Mouse (Mus musculus): Measurements from ENCODE around the gene Ece2.
"Not testable (repeated sequence)": the region's sequence is repeated elsewhere in the genome, so short reads cannot be mapped to it uniquely, and the experiment has no call there.

Gene Ece2

DNA sequence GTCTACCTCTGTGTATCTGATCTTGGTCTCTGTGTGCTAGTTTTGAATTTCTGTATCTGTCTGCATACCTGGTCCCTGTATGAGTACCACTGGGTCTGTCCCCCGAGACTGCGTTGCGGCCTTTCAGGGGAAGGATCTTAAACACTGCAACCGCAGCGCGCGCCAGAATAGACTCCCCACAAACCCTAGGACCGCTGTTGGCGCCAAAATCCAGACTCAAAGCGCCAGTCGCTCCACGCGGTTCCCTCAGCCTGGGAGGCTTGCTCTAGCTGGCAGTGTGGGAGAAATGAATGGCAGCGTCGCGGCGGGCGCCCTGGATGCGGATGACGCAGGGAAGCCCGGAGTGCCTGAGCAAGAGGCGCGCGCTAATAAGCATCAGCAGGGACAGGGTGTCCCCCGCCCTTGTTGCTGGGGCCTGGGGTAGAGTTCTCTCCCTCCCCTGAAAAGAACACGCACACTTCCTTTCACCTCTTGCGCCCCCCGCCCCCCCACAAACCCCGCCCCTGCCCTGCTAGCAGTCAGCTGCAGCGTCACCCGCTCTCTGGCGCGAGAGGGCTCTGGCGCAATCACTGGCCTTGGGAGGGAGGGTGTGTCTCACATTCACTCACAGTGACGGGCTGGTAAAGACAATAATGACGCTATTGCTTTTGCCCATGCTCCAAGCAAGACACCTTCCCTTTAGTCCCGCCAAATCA lies 7.5 kb upstream of the Ece2 start:
- peak; percentile 91 for DNase-seq (ENCODE audit: low read depth, low spot score)

DNA sequence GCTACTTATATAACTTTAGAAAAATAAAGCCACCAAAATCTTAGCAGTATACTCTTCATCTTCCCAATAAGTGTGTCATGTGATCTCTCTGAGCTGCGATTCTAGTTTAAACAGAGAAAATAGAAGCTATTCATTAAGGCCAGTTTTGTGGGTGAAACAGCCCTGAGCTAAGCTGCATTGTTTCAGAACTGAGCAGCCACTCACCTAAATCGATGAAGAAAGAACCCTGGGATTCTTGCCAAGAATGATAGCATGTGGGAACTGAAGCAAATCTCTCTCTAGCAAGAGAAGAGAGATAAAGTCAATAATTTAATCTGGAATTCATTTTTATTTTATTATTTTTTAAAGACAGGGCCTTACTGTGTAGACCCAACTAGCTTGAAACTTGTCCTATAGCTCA lies 6.4 kb upstream of the Ece2 start:
- no peak for DNase-seq (ENCODE audit: low read depth, low spot score)

DNA sequence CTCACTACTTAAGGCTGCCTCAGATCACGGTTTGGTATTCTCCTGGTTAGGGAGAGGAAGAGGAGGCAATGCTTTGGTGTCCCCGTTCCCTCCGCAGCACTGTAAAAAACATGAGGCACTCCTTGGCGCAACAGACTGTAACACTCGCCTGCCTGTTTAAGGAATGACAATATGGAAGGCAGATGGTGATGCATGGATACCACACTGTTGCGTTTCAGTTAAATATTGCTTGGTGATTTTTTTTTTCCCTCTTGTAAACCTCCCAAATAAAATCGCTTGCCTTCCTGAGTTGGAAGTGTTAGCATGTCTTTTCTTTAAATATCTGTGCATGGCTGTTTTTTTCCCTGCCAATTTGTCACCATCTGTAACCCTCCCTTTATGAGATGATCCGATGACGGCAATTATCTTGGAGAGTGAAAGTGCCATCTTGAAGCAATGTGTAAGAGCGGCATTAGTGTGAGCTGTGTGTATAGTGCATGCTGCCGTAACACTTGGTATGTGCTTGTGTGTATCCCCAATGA lies 697 bp upstream of the Ece2 start:
- no peak for DNase-seq (ENCODE audit: low read depth, low spot score)

DNA sequence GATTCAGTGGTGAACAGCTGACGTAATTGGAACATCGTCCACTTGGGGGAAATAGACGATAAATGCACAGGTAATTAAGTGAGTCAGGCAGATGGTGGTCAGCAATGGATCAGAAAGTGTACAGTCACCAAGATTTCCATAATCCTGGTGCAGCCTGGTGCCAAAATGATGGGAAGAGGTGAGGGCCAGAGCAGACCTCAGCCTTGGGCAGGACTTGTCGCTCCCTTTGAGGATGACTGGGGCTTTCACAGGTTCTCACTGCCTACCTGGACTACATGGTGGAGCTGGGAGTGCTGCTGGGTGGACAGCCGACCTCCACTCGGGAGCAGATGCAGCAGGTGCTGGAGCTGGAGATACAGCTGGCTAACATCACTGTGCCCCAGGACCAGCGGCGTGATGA lies 7.8 kb downstream of the Ece2 start:
- DNase-seq (ENCODE audit: low read depth, low spot score): no peak

DNA sequence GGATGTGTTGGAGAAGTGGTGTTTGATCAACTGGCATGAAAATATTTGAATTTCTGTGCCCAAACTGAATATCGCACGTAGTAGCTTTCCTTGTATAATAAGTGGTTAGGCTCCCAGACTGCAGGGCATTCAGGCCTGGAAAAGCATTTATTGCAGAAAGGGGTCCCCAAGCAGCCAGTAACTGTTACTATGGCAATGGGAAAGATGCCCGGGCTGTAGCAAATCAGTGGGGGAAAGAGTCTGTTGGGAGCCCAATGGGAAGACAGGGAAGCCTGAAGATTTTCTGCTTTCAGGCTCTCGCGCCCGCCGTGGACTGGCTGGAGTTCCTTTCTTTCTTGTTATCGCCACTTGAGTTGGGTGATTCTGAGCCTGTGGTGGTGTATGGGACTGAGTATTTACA lies 8.7 kb downstream of the Ece2 start:
- no peak for DNase-seq (ENCODE audit: low read depth, low spot score)

DNA sequence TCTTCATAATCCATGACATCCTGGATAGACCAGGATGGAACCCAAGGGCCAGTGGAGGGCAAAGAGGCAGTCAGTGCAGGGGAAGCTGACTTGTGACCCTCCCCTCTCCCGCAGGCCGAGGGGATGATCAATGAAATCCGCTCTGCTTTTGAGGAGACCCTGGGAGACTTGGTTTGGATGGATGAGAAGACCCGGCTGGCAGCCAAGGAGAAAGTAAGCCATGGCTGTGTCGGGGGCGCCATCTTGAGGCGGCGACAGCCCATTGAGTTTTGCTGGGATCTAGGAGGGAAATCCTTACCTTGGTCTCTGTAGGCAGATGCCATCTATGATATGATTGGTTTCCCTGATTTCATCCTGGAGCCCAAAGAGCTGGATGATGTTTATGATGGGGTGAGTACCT lies 12.5 kb downstream of the Ece2 start:
- DNase-seq (ENCODE audit: low read depth, low spot score): peak; percentile 60

DNA sequence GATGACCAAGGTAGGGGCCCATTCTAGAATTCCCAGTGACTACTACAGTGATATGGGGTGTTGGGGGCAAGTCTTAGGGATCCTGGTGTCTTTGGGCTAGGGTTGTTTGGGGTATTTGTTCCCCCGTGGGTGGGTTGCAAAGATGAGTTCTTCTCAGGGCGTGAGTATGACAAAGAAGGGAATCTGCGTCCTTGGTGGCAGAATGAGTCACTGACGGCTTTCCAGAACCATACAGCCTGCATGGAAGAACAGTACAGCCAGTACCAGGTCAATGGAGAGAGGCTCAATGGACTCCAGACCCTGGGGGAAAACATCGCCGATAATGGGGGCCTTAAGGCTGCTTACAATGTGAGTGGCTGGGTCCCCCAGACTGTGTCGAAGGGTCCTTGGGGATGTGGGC lies 14.3 kb downstream of the Ece2 start:
- no peak for DNase-seq (ENCODE audit: low read depth, low spot score)

DNA sequence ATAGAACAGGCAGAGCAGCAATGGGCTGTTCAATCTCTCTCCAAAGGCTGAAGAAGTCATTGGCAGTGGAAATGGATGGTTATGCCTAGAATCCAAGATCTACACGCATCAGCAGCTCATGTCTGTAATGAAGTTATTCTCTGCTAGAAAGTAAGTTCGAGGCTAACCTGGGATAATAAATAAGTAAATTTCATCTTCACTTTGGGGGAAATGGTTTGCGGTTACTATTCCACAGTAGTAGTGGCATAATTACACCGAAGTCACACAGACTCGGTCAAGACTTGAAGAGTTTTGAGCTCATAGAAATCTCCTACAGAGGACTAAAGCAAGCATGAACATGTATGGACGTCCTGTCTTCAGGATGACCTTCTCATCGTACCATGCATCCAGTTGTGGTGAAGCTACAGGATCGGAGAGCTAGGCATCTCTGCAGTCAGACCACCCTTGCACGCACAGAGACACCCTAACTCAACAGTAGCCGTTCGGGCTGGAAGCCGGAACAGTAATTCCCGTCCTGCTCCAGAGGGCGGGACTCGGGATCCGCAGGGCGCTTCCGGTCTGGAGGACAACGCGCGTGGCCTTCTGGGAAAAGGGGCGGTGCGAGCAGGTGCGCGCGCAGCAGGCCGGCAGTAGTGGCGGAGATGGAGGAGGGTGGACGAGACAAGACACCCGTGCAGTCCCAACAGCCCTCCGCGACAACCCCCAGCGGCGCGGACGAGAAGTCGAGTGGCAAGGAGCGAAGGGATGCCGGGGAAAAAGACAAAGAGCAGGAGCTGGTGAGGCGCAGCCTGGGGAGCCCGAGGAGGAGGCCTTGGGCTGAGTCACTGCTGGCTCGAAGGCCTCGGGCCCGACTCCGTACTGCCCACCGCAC lies 21.7 kb downstream of the Ece2 start, which contains the start of gene Psmd2:
Gene Psmd2, plus strand, starts transcription at position 577 of the 871 bp plus-strand sequence.
- DNase-seq (ENCODE audit: low read depth, low spot score): peak; percentile 96

DNA sequence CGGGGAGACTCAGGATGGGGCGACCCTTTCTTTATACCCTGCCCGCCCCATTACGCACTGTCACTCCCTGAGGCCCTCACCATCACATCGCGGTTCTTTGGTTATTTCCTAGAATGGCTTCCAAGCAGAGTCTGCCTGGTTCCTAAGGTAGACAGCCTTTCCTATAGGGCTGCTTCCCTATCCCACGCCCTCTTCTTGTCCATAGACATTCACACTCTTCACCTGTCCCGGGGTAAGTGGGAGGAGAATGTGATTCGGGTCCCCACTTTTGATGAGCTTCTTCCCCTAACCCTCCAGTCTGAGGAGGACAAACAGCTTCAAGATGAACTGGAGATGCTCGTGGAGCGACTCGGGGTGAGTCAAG lies 22.3 kb downstream of the Ece2 start:
- DNase-seq (ENCODE audit: low read depth, low spot score): no peak

DNA sequence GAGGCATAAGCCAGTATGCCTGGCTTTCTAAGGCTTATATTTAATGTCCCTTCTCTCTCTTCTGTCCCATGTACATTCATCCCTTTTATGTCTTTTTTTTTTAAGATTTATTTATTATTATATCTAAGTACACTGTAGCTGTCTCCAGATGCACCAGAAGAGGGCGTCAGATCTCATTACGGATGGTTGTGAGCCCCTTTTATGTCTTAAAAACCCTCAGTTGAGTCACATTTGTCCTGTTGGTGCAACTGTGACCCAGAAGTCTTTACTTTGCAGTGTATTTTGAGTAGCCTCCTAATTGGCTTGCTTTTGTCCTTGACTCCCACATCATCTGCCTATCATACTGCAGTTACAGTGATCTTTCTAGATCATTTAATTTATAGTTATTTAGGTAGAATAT lies 23.7 kb downstream of the Ece2 start:
- DNase-seq (ENCODE audit: low read depth, low spot score): no peak

DNA sequence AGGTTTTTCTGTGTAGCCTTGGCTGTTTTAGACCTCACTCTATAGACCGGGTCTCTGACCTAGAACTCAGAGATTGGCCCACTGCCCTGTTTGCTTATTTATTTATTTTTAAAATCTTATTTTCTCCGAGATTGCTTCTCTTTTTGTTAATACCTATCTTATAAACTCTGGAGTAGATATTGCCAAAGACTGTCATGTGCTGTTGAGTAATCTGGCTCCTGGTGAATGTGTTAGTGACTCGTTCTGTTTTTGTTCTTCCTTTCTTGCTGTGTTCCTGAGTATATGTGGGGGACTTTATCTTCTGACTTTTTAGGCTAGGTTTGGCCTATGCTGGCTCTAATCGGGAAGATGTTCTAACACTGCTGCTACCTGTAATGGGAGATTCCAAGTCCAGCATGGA lies 28.0 kb downstream of the Ece2 start:
- DNase-seq (ENCODE audit: low read depth, low spot score): no peak

DNA sequence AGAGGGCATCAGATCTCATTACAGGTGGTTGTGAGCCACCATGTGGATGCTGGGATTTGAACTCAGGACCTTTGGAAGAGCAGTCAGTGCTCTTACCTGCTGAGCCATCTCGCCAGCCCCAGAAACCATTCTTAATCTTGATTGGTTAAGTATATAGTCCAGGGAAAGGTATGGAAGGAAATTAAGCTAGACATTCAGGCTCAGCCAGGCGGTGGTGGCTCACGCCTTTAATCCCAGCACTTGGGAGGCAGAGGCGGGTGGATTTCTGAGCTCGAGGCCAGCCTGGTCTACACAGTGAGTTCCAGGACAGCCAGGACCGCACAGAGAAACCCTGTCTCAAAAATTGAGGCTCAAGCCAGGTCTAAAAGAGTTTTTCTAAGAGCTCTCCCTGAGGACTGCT lies 38.4 kb downstream of the Ece2 start, which contains the start of gene Eif4g1:
Gene Eif4g1, plus strand, starts transcription at position 301 of the 400 bp plus-strand sequence.
- not testable (repeated sequence) for DNase-seq (ENCODE audit: low read depth, low spot score)

DNA sequence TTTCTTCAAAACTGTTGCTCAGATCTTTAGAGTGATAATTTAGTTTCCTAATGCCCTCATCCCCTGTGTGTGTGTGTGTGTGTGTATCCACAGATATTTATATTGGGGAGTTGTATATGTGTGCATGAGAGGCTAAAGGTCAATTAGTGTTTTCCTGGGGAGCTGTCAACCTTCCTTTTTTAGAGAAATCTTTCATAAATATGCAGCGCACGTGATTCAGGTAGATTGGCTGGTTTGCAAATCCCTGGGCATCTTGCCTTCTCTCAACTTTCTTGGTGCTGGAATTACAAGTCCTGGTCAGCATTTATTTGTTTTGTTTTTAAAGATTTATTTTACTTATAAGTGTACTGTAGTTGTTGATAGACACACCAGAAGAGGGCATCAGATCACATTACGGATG lies 40.7 kb downstream of the Ece2 start:
- no peak for DNase-seq (ENCODE audit: low read depth, low spot score)

DNA sequence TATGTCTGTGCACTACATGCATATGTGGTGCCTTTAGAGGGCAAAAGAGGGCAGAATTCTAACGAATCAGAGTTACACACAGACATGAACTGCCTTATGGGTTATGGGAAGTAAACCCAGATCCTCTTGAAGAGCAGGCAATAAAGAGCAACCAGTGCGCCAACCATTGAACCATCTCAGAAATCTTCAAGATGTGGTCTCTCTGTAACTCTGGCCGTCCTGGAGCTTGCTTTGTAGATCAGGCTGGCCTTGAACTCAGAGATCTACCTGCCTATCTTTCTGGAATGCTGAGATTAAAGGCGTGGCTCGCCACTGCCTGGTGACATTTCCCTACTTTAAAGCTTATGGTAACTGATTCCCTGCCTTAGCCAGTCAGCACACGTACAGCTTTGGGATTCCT lies 42.3 kb downstream of the Ece2 start:
- DNase-seq (ENCODE audit: low read depth, low spot score): peak; percentile 71

DNA sequence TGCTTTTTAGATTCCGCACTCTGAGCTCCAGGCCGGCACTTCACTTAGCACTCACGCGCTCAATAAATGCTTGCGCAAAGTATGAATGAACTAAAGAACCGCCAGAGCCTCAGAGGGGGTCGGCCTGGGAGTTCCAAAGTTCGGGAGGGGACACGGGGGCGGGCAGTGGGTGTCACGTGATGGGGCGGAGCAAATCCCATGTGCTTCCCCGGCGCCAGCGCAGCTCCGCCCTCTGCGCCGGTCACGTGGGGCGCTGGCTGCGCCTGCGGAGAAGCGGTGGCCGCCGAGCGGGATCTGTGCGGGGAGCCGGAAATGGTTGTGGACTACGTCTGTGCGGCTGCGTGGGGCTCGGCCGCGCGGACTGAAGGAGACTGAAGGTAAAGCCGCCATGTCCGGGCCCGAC lies 42.9 kb downstream of the Ece2 start:
- peak; percentile 97 for DNase-seq (ENCODE audit: low read depth, low spot score)

DNA sequence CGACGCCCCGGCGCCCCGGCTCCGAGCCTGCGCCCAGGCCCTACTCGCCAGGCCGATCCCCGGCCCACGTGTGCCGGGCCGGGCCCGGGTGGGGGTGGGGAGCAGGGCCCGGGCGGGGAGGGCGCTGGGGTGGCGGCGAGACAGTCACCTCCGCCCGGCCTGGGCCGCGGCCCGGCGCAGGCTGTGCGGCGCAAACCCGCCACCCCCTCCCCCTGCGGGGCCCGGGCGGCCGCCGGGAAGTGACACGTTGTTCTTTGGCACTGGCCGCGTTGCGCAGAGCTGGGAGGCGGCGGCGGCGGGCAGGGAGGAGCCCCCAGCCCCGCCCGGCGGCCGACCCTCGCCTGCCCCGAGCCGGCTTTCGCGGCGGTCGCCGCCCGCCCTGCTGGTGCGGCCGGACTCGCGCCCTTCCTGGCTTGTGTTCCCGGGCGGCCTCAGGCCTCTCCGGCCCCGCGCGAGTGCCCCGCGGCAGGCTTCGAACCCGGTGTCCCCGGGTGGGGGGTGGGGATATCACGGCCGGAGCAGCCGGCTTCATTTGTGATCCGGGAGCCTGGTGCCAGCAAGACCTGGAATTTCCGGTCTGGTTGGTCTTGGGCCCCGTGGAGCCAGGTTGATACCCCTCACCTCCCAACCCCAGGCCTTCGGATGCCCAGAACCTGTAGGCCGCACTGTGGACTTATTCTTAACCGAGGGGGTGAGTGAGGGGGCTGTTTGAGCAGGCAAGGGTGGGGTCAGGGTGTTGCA lies 43.5 kb downstream of the Ece2 start:
- no peak for DNase-seq (ENCODE audit: low read depth, low spot score)

DNA sequence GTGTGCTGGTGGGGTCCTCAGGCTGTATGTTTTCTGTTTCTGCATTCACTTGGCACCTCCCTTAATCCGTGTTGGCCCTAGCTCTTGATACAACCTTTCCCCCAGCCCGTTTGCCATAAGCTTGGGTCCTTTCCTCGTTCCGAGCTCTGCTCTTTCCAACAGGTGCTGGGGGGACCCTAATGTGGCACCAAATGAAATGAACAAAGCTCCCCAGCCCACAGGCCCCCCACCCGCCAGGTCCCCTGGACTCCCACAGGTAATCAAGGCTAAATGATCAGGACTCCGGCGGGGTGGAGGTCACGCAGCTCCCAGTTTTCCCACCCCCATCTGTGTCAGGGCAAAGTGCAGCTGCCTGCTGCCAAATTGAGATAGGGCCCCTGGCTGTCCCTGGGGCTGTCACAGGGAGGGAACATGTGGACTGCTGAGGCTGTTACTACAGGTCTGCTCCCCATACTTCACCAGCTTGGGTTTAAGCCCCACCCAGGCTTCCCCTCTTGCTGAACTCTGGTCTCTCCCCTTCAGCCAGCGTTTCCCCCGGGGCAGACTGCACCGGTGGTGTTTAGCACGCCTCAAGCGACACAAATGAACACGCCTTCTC lies 44.2 kb downstream of the Ece2 start:
- peak; percentile 78 for DNase-seq (ENCODE audit: low read depth, low spot score)

DNA sequence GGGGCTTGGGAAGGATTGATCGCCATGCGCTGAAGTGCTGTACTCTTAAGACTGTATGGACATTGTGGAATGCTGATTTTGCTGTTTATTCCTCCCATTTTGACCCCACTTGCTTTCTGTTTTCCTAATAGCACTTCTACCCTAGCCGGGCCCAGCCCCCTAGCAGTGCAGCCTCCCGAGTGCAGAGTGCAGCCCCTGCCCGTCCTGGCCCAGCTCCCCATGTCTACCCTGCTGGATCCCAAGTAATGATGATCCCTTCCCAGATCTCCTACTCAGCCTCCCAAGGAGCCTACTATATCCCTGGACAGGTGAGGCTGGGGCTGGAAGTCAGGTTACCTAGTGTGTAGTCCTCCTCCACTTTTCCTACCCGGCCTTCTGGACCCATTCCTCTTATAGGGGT lies 45.6 kb downstream of the Ece2 start:
- no peak for DNase-seq (ENCODE audit: low read depth, low spot score)

DNA sequence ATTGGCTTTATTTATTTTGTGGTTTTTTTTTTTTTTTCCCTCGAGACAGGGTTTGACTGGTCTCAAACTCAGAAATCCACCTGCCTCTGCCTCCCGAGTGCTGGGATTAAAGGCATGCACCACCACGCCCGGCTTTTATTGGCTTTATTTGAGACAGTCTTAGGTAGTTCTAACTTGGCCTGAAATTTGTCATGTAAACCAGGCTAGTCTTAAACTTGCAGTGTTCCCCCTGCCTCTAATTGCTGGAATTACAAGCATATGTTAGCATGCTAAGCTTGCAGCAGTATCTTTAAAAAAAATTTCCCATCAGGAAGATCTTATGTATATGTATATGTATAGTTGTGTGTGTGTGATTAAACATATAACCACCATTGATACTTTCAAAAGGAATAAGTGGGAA lies 47.1 kb downstream of the Ece2 start:
- DNase-seq (ENCODE audit: low read depth, low spot score): no peak

DNA sequence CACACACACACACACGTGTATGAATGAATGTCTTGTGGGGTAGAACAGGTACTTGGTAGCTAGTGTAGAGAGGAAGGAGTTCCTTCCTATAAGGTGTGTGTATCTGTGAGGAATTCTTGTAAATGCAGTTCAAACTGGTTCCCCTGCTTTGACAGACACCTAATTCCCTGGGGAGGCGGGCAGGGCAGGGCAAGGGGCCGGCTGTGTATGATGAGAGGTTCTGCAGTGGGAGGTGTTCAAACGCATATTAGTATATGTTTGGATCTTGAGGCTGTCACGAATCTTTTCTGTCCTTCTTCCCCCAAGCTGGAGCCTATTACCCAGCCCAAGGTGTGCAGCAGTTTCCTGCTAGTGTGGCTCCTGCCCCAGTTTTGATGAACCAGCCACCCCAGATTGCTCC lies 47.8 kb downstream of the Ece2 start:
- DNase-seq (ENCODE audit: low read depth, low spot score): no peak

DNA sequence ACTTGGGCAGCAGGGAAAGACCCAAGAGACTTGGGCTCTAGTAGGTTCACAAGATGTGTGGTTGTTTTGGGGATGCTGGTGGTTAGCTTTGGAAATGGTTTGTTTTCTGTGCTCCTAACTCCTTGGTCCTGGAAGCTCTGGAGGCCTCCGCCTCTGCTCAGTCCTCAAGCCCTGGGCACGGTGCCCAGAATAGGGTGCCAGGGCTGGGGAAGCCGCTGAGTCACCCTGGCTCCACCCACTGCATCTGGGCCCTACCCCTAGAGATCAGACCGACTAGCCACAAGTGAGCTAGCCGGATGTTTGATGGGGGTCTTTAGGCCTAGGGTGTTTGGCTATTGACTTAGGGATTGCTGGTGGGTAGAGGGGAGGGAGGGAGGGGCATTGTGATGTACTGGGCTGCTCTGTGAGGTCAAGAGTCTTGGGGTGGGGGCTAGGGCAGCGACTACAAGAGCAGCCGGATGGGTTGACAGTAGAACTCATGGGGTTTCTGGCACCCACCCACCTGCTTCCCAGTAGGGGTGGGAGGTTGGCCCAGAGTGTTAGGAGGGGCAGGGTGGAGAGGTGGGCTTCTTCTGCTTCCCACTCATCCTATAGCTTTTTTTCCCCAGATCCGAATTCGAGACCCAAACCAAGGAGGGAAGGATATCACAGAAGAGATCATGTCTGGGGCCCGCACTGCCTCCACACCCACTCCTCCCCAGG lies 48.5 kb downstream of the Ece2 start:
- DNase-seq (ENCODE audit: low read depth, low spot score): no peak
